Mouse (Mus musculus): ENCODE data around the gene Il9. TPM values are rescaled to one million over a fixed set of nuclear protein-coding genes. Genes with fewer than 3 reads are reported as not detected.

Il9 gene
- polyA plus RNA-seq, 1 experiment, result not detected

DNA sequence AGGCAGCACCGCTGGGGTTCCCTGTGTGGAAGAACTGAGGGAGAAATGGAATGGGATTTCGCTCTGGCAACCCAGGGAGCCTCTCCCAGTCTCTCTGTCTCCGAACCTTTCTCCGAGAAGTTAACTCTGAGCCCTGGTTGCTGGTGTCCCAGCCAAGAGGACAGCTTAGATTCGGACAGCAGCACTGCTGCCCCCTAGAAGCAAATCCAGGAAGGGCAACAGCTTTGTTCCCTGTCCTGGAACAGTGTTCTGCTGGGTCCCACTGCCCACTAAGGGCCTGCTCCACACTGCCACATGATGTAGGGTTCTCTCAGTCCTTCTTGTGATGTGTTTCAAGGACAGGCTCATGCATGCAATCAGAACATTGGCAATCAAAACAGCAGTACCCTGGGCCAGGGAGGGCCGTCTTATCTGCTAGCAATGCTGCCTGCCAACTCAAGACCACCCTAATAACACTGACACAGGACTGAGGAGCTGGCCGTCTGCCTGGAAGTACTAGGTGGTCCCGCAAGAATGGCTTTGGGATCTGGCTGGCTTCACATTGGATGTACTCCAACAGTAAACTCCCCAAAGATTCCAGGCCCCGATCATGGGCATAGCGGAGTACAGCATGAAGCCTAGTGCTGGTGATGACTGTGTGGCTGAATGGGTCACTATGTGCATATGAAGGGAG is 46.3 kb downstream of the Il9 start:
- Histone ChIP-seq H3ac (ENCODE audit: control insufficient read depth, insufficient read length) (no peak overlapping the region), H3K36me3 (ENCODE audit: control insufficient read depth, insufficient read depth) (no peaks in the 10 kb centered on the region), H3K4me2 (ENCODE audit: low read depth) (no peak overlapping the region), H3K27me3 (ENCODE audit: control insufficient read depth, insufficient read depth, insufficient read length) (peaks cover 37% of the 10 kb centered on the region), H3K79me2 (ENCODE audit: control insufficient read depth, insufficient read depth) (no peaks in the 10 kb centered on the region), H3K4me3 (no peak overlapping the region)
- TF ChIP-seq POLR2A (IDR thresholded peaks at IDR 0.05; ENCODE audit: insufficient read length, low read depth) (no peak), POLR2AphosphoS2 (IDR thresholded peaks at IDR 0.05; ENCODE audit: insufficient read length, low read depth) (no peak), USF1 (IDR thresholded peaks at IDR 0.05; ENCODE audit: low read depth) (no peak)

DNA sequence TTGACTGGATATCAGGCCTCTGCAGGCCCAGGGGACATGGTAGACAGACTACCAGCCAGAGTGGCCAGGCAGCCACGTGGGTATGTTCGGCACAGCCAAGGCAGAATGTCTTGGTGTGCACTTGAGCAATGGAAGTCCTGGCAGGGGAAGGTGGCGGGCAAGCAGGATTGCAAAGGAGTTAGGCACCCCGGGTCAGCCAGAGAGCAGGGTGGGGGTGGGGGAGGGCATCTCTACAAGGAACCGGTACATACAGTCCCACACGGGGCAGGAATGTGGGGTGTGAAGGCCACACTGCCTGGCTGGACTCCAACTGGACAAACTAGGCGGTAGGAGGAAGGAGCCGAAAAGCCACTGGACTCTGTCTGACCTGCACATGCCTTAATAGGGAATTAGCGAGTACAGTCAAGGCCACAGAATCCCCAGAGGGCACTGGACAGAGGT is 47.7 kb downstream of the Il9 start:
- H3ac ChIP-seq (ENCODE audit: control insufficient read depth, insufficient read length), result no peak overlapping the region
- TF ChIP-seq E2F4 (IDR thresholded peaks at IDR 0.05; ENCODE audit: insufficient read depth) (no peak), CEBPB (IDR thresholded peaks at IDR 0.05; ENCODE audit: insufficient read depth, poor library complexity, severe bottlenecking) (no peak), POLR2A (IDR thresholded peaks at IDR 0.05; ENCODE audit: insufficient read length, low read depth) (no peak), MYOD1 (IDR thresholded peaks at IDR 0.05; ENCODE audit: control insufficient read depth in 1 of 3, insufficient read length in 2 of 3, low read depth in 2 of 3) (no peak), TCF3 (IDR thresholded peaks at IDR 0.05; ENCODE audit: insufficient read length, low read depth) (no peak), TCF12 (IDR thresholded peaks at IDR 0.05; ENCODE audit: insufficient read depth, poor library complexity, severe bottlenecking) (no peak), MYOG (IDR thresholded peaks at IDR 0.05; ENCODE audit: control insufficient read depth in 1 of 3, insufficient read depth in 1 of 3, insufficient read length in 2 of 3, low read depth in 2 of 3) (no peak)
- H3K79me2 ChIP-seq (ENCODE audit: control insufficient read depth, insufficient read depth), result no peaks in the 10 kb centered on the region
- peaks cover 29% of the 10 kb centered on the region for H3K27me3 ChIP-seq (ENCODE audit: control insufficient read depth, insufficient read depth, insufficient read length)
- no peaks in the 10 kb centered on the region for H3K36me3 ChIP-seq (ENCODE audit: control insufficient read depth, insufficient read depth)
- no peak overlapping the region for H3K4me2 ChIP-seq (ENCODE audit: low read depth)
- no peak overlapping the region for H3K4me3 ChIP-seq

DNA sequence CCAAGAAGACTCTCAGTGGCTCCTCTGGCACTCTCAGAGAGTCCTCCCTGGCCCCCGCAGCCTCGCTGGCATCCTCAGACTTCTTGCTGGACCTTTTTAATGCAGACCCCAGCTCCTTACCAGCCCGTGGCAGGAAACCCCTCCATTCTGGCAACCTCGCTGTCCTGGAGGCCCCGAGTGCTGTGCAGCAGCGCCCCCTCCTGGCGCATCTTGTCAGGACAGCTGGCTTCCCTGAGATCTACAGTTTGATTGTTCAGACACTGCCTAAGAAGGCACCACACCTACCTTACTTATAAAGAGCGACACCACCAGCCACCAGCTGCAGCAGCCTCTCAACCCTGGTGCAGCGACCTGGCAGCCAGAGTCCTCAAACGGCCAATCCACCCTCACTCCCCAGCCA is 48.6 kb downstream of the Il9 start:
- Histone ChIP-seq H3K4me3 (no peak overlapping the region), H3K79me2 (ENCODE audit: control insufficient read depth, insufficient read depth) (no peaks in the 10 kb centered on the region), H3K36me3 (ENCODE audit: control insufficient read depth, insufficient read depth) (no peaks in the 10 kb centered on the region), H3ac (ENCODE audit: control insufficient read depth, insufficient read length) (no peak overlapping the region), H3K4me2 (ENCODE audit: low read depth) (no peak overlapping the region), H3K27me3 (ENCODE audit: control insufficient read depth, insufficient read depth, insufficient read length) (peaks cover 21% of the 10 kb centered on the region)
- no peak for TF ChIP-seq E2F4 (IDR thresholded peaks at IDR 0.05; ENCODE audit: insufficient read depth)
- no peak for TF ChIP-seq CEBPB (IDR thresholded peaks at IDR 0.05; ENCODE audit: insufficient read depth, poor library complexity, severe bottlenecking)
- TF ChIP-seq TCF3 (IDR thresholded peaks at IDR 0.05; ENCODE audit: insufficient read length, low read depth), result no peak
- no peak for TF ChIP-seq SRF (IDR thresholded peaks at IDR 0.05; ENCODE audit: control insufficient read depth, insufficient read length, low read depth)
- no peak for TF ChIP-seq POLR2AphosphoS2 (IDR thresholded peaks at IDR 0.05; ENCODE audit: insufficient read length, low read depth)
- no peak for TF ChIP-seq MAX (IDR thresholded peaks at IDR 0.05; ENCODE audit: low read depth)
- no peak for TF ChIP-seq REST (IDR thresholded peaks at IDR 0.05; ENCODE audit: insufficient read depth, insufficient read length)
- TF ChIP-seq POLR2A (IDR thresholded peaks at IDR 0.05; ENCODE audit: insufficient read length, low read depth), result no peak
- no peak for TF ChIP-seq USF1 (IDR thresholded peaks at IDR 0.05; ENCODE audit: low read depth)
- no peak for TF ChIP-seq TCF12 (IDR thresholded peaks at IDR 0.05; ENCODE audit: insufficient read depth, poor library complexity, severe bottlenecking)
- no peak for TF ChIP-seq MYOG (IDR thresholded peaks at IDR 0.05; ENCODE audit: control insufficient read depth in 1 of 3, insufficient read depth in 1 of 3, insufficient read length in 2 of 3, low read depth in 2 of 3)
- TF ChIP-seq MYOD1 (IDR thresholded peaks at IDR 0.05; ENCODE audit: control insufficient read depth in 1 of 3, insufficient read length in 2 of 3, low read depth in 2 of 3), result no peak

DNA sequence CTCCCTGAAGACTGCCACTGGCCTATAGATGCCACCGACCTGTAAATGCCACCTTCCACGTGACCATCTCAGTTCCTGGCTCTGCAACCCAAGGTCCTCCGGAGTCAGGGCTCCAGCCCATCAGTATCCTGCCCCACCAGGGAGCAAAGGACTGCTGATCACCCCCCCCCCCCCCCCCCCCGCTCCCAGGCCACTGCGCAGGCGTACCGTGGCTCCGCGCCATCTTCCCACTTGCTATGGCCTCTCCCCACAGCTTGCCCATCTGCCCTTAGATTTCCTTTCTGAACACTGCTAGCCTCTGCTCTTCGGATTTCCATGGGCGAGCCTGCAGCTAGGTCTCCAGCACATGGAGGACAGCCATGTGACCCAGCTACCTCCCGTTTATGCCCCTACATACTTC is 49.5 kb downstream of the Il9 start:
- Histone ChIP-seq H3K79me2 (ENCODE audit: control insufficient read depth, insufficient read depth) (no peaks in the 10 kb centered on the region), H3K27me3 (ENCODE audit: control insufficient read depth, insufficient read depth, insufficient read length) (peaks cover 18% of the 10 kb centered on the region), H3K4me3 (no peak overlapping the region), H3K36me3 (ENCODE audit: control insufficient read depth, insufficient read depth) (no peaks in the 10 kb centered on the region), H3ac (ENCODE audit: control insufficient read depth, insufficient read length) (no peak overlapping the region), H3K4me2 (ENCODE audit: low read depth) (no peak overlapping the region)
- no peak for TF ChIP-seq CEBPB (IDR thresholded peaks at IDR 0.05; ENCODE audit: insufficient read depth, poor library complexity, severe bottlenecking)

Other genes with a start within 250 kb of the Il9 start
- not detected for gene Neurog1, start 230.1 kb downstream of the Il9 start, polyA plus RNA-seq (2012; fragmentation: generic; extraction: Trizol)
- not detected for gene Cxcl14, start 185.7 kb downstream of the Il9 start, polyA plus RNA-seq (2012; fragmentation: generic; extraction: Trizol)
- not detected for gene Gm3045, start 55.7 kb downstream of the Il9 start, polyA plus RNA-seq (2012; fragmentation: generic; extraction: Trizol)
- not detected for gene Slc25a48, start 43.9 kb downstream of the Il9 start, polyA plus RNA-seq (2012; fragmentation: generic; extraction: Trizol)
- gene Fbxl21, start 40.2 kb upstream of the Il9 start, polyA plus RNA-seq (2012; fragmentation: generic; extraction: Trizol), result 0.20 TPM
- not detected for gene Lect2, start 66.3 kb upstream of the Il9 start, polyA plus RNA-seq (2012; fragmentation: generic; extraction: Trizol)
- 1.8 TPM for gene Tgfbi, start 127.3 kb upstream of the Il9 start, polyA plus RNA-seq (2012; fragmentation: generic; extraction: Trizol)
- gene Smad5, start 220.8 kb upstream of the Il9 start, polyA plus RNA-seq (2012; fragmentation: generic; extraction: Trizol), result 12.7 TPM